6 mouse cellular contexts compared by ENCODE assay signal in genomic region chr12:74236191-74236590, GRCm38 (mm10).
"Had no signal": no experiment of that assay in that cellular context is flagged by ENCODE, and none has a peak within 500 bp of the region (broad histone marks: within the 10 kb centered on the region; RNA-seq: fewer than 3 reads in every experiment).

No protein-coding gene starts in this region.

- DNase-seq: kidney, adult 8-10 months; kidney, postnatal 4 days; liver; lung, adult 18-20 months; midbrain, embryonic 14.5 days; thymus, postnatal 14 days had no signal
